Mouse (Mus musculus) G1E (cell line): ENCODE measurements around the gene Gripap1. TPM values are rescaled to one million over a fixed set of nuclear protein-coding genes. Genes with fewer than 3 reads are reported as not detected.
A peak's percentile ranks its signal among the peaks of the same experiment; 100 is the strongest.

Source experiments
- ATAC-seq: 2 replicates; pipeline ENCODE4 v1.8.0; 2016; ENCODE audit warnings: mild to moderate bottlenecking; ENCODE audit not compliant: insufficient number of reproducible peaks, poor library complexity, low FRiP score, severe bottlenecking; ENCODE audit errors: extremely low read depth
- DNase-seq: peaks from one replicate; pipeline ENCODE4 v3.0.0; 2012; ENCODE audit warnings: low spot score
- H3K27me3 ChIP-seq: 2 replicates; pipeline ENCODE4 v1.6.1; 2012; ENCODE audit warnings: mild to moderate bottlenecking, low read length, inconsistent platforms; ENCODE audit not compliant: insufficient read depth
- H3K36me3 ChIP-seq: replicated peaks from 2 replicates; pipeline ENCODE3; 2012; ENCODE audit warnings: mild to moderate bottlenecking, inconsistent platforms
- H3K4me1 ChIP-seq: 2 replicates; pipeline ENCODE4 v1.6.1; 2012; ENCODE audit warnings: low read depth, low read length, inconsistent platforms, mixed read lengths; ENCODE audit not compliant: insufficient read depth
- H3K4me3 ChIP-seq: 2 replicates; pipeline ENCODE4 v1.5.1; 2012; ENCODE audit warnings: low read depth, mild to moderate bottlenecking, inconsistent platforms, low read length, moderate library complexity, mixed read lengths
- H3K9me3 ChIP-seq: replicated peaks from 2 replicates; pipeline ENCODE4 v1.6.1; 2012; ENCODE audit warnings: inconsistent platforms
- CTCF ChIP-seq: IDR thresholded peaks from 2 replicates; pipeline ENCODE4 v1.5.1; 2012; ENCODE audit warnings: low read depth, low read length, inconsistent platforms, mixed read lengths
- GATA1 ChIP-seq: IDR thresholded peaks from 2 replicates; pipeline ENCODE4 v1.6.1; 2012; ENCODE audit warnings: borderline replicate concordance, low read length, inconsistent platforms, mixed read lengths
- GATA2 ChIP-seq: IDR thresholded peaks from 2 replicates; pipeline ENCODE4 v1.6.1; 2012; ENCODE audit warnings: low read depth, low read length, inconsistent platforms, borderline replicate concordance
- POLR2AphosphoS5 ChIP-seq: IDR thresholded peaks from 2 replicates; pipeline ENCODE4 v1.6.1; 2012; ENCODE audit warnings: low read depth, low read length, inconsistent platforms; ENCODE audit not compliant: insufficient replicate concordance
- TAL1 ChIP-seq: conservative IDR thresholded peaks from 2 replicates; pipeline ENCODE4 v1.6.1; 2012; ENCODE audit warnings: low read depth, low read length, inconsistent platforms, mixed read lengths
- polyA plus RNA-seq: library from polyadenylated mRNA; stranded (reverse); fragments of >175 nt; gene quantifications from 2 replicates; pipeline ENCODE4 v1.2.3, GENCODE M21; 2012
- total RNA-seq, 2 experiments: library from RNA; stranded (forward) in 1 of 2; stranded (reverse) in 1 of 2; fragments of 200-1000 nt in 1 of 2; fragments of >200 nt in 1 of 2; fragmentation: Nextera tagmentation in 1 of 2; gene quantifications; 2 replicates each; pipeline ENCODE4 v1.2.3; 2014 to 2017

Gene Gripap1
- total RNA-seq (2014; fragmentation: Nextera tagmentation): 77.0 and 116 TPM in 2 replicates
- 45.7 and 53.8 TPM in 2 replicates for total RNA-seq (2017)
- polyA plus RNA-seq: 24.6 and 30.6 TPM in 2 replicates

DNA sequence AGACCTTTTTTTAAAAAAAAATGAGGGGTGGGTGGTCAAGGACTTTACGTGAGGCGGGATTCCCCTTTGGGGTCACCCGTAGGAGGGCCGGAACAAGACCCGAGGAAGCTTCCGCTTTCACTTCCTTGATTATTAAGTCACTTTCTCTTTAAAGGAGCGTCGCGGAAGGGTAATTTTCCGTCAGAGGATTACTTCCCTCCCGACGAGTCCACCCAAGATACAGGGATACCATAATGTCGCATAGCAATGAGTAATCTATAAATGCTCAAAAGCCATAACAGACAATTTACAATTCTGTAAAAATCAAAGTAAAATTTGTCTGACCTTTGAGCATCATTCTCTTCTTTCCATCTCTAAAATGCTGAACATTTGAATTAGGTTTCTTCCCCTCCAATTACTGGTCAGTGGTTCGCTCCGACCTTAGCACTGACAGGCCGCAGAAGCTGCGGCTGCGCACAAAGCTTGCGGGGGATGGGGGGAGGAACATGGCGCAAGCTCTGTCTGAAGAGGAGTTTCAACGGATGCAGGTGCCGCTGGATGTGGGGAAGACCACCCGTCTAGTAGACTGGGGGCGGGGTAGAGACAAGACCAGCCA is at the start of gene Gripap1:
TSS of gene Gripap1 (plus strand) at position 224 of the 595 bp plus-strand sequence.
- no peak for TF ChIP-seq TAL1
- TF ChIP-seq GATA1: no peak
- no peak for TF ChIP-seq POLR2AphosphoS5
- TF ChIP-seq GATA2: no peak
- TF ChIP-seq CTCF: no peak
- H3K4me3 ChIP-seq: peak within 1 kb of the TSS; percentile 72
- peak; percentile 76 for ATAC-seq

DNA sequence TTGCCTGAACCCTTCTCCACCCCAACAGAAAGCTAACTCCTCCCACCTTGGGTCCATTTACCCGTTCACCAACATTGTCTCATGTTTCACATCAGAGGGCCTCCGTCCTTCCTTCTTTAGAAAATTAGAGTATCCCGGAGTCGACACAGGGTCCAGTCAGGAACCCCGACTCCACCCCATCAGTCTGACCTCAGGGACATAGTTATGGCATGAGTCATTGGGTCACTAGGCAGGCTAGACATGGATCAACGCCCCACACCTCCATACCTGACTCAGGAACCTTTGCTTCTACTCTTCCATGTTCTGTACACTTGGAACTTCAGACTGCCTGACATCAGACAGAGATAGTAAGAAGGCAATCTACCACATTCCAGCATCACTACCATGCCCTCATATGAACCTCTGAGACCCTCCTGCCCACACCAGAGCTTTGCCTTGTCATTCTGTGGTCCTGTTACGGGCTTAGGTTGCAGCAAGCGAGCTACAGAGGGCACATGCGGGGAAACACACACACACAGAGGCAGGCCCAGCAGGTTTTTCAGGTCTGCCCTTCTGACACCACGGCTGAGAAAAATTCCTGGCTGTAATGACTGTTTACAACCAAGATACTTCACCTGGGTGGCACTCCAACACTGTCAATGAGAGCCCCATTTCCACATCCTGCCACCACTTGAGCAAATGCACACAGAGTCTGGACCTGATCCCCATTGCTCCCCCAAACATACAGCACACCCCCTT is 49.3 kb upstream of the Gripap1 start:
- H3K4me1 ChIP-seq: no peaks in the 10 kb centered on the region
- no peaks in the 10 kb centered on the region for H3K9me3 ChIP-seq
- no peak for ATAC-seq

More for the DNA sequence above, at the start of gene Gripap1:
- H3K9me3 ChIP-seq: no peaks in the 10 kb centered on the region
- peaks cover 16% of the 10 kb centered on the region for H3K4me1 ChIP-seq
- H3K36me3 ChIP-seq: peaks cover 31% of the 10 kb centered on the region
- peak; percentile 39 for DNase-seq
- H3K27me3 ChIP-seq: no peaks in the 10 kb centered on the region

DNA sequence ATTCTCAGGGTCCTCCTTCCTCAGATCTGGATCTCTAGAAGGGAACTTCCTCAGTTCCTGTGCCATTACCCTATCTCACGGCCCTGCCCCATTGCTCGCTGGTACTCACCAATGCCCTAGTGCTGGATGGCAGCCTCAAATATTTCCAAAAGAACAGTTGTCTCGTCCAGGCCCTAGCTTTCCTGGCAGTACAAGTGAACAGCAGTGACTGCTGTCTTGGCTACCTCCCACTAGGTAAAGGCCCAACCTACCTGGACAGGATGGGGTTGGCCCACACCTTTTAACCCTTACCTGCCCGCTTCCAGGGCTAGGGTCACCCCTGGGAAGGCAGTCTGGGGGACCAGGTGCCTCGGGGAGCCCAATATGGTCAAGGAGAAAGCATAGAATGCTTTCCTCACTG is 48.5 kb upstream of the Gripap1 start:
- DNase-seq (no peak), ATAC-seq (no peak)
- Histone ChIP-seq H3K36me3 (peaks cover 21% of the 10 kb centered on the region), H3K4me1 (no peaks in the 10 kb centered on the region), H3K9me3 (no peaks in the 10 kb centered on the region), H3K27me3 (no peaks in the 10 kb centered on the region), H3K4me3 (no peak overlapping the region)
- TF ChIP-seq POLR2AphosphoS5 (no peak), GATA2 (no peak), CTCF (no peak), TAL1 (no peak), GATA1 (no peak)

More for the DNA sequence above, 49.3 kb upstream of the Gripap1 start:
- no peak for DNase-seq
- Histone ChIP-seq H3K36me3 (peaks cover 28% of the 10 kb centered on the region), H3K4me3 (no peak overlapping the region), H3K27me3 (no peaks in the 10 kb centered on the region)
- TF ChIP-seq GATA1 (no peak), TAL1 (no peak), GATA2 (no peak)

DNA sequence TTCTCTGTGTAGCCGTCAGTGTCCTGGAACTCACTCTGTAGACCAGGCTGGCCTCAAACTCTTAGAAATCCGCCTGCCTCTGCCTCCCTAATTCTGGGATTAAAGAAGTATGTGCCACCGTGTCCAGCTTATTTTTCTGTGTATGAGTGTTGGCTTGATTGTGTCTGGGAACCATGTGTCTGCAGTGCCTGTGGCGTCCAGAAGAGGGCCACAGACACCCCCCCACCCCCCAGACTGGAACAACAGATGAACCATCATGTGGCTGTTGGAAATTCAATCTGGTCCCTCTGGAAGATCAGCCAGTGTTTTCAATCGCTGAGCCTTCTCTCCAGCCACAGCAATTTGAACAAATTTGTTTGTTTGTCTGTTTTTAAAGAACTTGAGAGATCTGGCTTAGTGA is 46.1 kb upstream of the Gripap1 start:
- ATAC-seq (no peak), DNase-seq (no peak)
- H3K4me1 ChIP-seq: no peaks in the 10 kb centered on the region

DNA sequence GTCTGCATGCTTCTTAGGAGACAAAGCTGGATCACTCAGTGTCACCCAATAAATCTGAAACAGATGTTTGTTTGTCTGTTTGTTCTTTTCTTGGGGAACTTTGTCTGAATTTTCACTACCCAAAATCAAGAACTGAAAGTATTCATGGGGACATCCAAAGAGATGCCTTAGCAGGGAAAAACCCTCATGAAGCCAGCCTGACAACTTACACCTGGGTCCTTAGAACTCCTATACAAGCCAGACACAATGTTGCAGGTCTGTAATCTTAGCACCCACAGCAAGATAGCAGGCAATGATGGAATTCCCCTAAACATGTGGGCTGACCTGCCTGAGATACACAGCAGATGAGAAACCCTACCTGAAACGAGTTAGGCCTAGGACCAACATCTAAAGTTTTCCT is 44.6 kb upstream of the Gripap1 start:
- TF ChIP-seq GATA2 (no peak), POLR2AphosphoS5 (no peak), CTCF (no peak), GATA1 (no peak), TAL1 (no peak)
- ATAC-seq (no peak), DNase-seq (no peak)
- no peaks in the 10 kb centered on the region for H3K27me3 ChIP-seq
- H3K36me3 ChIP-seq: no peaks in the 10 kb centered on the region
- no peaks in the 10 kb centered on the region for H3K9me3 ChIP-seq
- no peaks in the 10 kb centered on the region for H3K4me1 ChIP-seq
- no peak overlapping the region for H3K4me3 ChIP-seq

More for the DNA sequence above, 46.1 kb upstream of the Gripap1 start:
- TF ChIP-seq TAL1 (no peak), CTCF (0 out of 2 replicates have a peak, but pooled peaks have one; percentile 12), GATA2 (no peak)
- Histone ChIP-seq H3K4me3 (no peak overlapping the region), H3K27me3 (no peaks in the 10 kb centered on the region), H3K36me3 (no peaks in the 10 kb centered on the region), H3K9me3 (no peaks in the 10 kb centered on the region)

DNA sequence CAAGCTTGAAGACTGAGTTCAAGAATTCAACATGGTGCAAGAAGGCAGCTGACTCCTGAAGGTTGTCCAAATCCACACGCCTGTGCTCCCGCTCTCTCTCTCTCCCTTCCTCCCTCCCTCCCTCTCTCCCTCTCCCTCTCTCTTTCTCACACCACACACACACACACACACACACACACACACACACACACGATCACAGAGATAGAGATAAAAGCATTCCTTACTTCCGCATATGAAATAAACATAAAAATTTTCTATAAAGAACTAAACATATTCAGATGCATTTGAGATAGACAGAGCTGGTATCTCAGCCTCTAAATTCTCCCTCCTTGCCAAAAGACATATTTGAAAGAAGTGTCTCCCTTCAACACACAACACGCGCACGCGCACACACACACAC is 44.1 kb upstream of the Gripap1 start:
- no peak for TF ChIP-seq TAL1
- no peak for TF ChIP-seq GATA2
- TF ChIP-seq POLR2AphosphoS5: no peak
- no peak for TF ChIP-seq CTCF
- no peak for TF ChIP-seq GATA1
- Histone ChIP-seq H3K4me3 (no peak overlapping the region), H3K36me3 (no peaks in the 10 kb centered on the region), H3K9me3 (no peaks in the 10 kb centered on the region), H3K27me3 (no peaks in the 10 kb centered on the region), H3K4me1 (peaks cover 5% of the 10 kb centered on the region; the same call in 1 of the 2 replicates)
- ATAC-seq (no peak), DNase-seq (no peak)
